Mouse (Mus musculus): ENCODE results near the gene Hnrnpr. TPM values are rescaled to one million over a fixed set of nuclear protein-coding genes. Genes with fewer than 3 reads are reported as not detected.

The Hnrnpr gene
- polyA plus RNA-seq, 1 experiment from 2014 or later, result 49.4 TPM

DNA sequence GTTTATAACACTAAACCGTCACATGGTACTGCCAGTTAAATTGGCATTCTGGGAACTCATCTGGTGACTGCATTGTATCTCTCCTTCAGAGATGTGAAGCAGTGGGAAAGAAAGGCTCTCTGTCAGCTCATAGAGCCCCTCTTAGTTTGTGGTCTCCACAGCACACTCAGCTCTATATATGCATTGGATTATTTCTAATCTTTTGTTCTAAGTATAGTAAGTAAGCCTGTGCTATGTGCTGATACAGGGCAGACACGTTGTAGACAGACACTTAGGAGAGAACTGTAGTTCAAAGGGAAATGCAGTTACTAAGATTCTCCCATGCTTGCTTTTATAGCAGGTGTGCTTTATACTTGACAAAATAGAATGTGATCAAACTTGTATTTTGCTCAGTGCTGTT is 24.3 kb downstream of the Hnrnpr start:
- H3K4me2 ChIP-seq, result no peak overlapping the region
- H3K36me3 ChIP-seq (replicated peaks), result peaks cover 75% of the 10 kb centered on the region
- WGBS (ENCODE audit: insufficient replicate concordance), result 56% methylated on average over 2 of the region's 2 CpGs
- no peak overlapping the region for H3K27ac ChIP-seq (replicated peaks)
- H3K4me3 ChIP-seq (replicated peaks), result no peak overlapping the region
- no peak overlapping the region for H3K9ac ChIP-seq
- H3K9me3 ChIP-seq (replicated peaks), result no peaks in the 10 kb centered on the region
- no peaks in the 10 kb centered on the region for H3K4me1 ChIP-seq (replicated peaks)
- ATAC-seq (ENCODE audit: insufficient read depth), result no peak
- no peaks in the 10 kb centered on the region for H3K27me3 ChIP-seq

DNA sequence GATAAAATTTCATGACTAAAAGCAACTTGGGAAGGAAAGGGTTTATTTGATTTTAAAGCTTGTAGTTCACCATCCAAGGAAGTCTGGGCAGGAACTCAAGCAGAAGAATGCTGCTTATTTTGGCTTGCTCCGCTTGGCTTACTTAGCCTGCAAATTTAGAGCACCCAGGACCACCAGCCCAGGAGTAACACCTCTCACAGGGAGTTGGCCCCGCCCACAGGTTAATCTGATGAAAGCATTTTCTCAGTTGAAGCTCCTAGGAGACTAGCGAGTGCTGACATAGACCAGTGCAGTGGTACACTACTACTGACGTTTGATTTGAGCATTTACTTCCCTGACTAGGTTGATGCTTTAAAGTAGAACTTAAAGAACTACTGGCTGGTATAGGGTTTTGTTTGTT is 26.4 kb downstream of the Hnrnpr start:
- no peak for ATAC-seq (ENCODE audit: insufficient read depth)
- Histone ChIP-seq H3K9ac (no peak overlapping the region), H3K9me3 (replicated peaks) (no peaks in the 10 kb centered on the region), H3K4me3 (replicated peaks) (no peak overlapping the region), H3K4me1 (replicated peaks) (no peaks in the 10 kb centered on the region), H3K27me3 (no peaks in the 10 kb centered on the region), H3K4me2 (no peak overlapping the region), H3K36me3 (replicated peaks) (peaks cover 70% of the 10 kb centered on the region), H3K27ac (replicated peaks) (no peak overlapping the region)
- 62% methylated on average over 4 of the region's 4 CpGs for WGBS (ENCODE audit: insufficient replicate concordance)

DNA sequence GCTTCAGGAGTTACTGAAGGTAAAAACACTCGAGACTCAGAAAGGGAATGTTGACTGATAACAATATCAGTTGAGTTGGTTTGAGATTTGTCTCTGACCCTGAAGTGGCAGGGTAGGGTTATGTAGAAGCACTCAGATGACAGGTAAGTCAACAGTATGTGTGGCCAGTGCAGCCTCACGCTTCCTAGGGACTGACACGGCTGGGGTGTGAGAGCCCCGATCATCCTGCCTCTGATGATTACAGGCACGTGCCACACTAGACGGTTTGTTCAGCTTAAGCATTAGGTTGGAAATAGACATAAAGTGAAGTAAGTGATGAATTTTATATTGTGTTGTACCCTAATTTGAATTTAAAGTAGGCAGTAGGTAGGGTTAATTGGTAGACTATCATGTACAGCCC is 38.9 kb downstream of the Hnrnpr start:
- WGBS (ENCODE audit: insufficient replicate concordance), result 75% methylated on average over 6 of the region's 6 CpGs
- H3K4me2 ChIP-seq, result no peak overlapping the region
- peaks cover 72% of the 10 kb centered on the region for H3K36me3 ChIP-seq (replicated peaks)
- no peaks in the 10 kb centered on the region for H3K9me3 ChIP-seq (replicated peaks)
- no peak overlapping the region for H3K9ac ChIP-seq
- no peaks in the 10 kb centered on the region for H3K27me3 ChIP-seq
- no peak overlapping the region for H3K4me3 ChIP-seq (replicated peaks)
- H3K27ac ChIP-seq (replicated peaks), result no peak overlapping the region
- no peaks in the 10 kb centered on the region for H3K4me1 ChIP-seq (replicated peaks)
- no peak for ATAC-seq (ENCODE audit: insufficient read depth)

DNA sequence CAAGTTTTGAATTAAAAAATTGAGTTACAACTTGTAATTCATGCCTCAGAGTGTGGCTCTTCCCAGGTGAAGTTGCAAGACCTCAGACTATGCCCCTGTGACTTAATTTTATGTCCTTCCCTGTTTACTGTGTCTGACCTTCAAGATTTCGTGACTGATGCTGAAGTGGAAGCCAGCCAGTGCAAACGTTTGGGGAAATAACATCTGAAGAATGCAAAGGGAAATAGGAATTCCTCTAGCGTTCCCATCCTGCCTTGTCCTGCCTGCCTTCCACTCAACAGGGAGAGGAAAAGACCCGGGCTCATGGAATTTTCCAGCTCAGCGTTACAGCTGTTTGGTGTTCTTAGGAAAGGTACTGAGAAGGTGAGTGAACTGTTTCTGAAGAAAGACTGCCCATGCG is 46.3 kb downstream of the Hnrnpr start:
- no peak overlapping the region for H3K4me3 ChIP-seq (replicated peaks)
- no peaks in the 10 kb centered on the region for H3K4me1 ChIP-seq (replicated peaks)
- ATAC-seq (ENCODE audit: insufficient read depth), result no peak
- H3K27ac ChIP-seq (replicated peaks), result no peak overlapping the region
- H3K9ac ChIP-seq, result no peak overlapping the region
- H3K36me3 ChIP-seq (replicated peaks), result peaks cover 79% of the 10 kb centered on the region
- no peak overlapping the region for H3K4me2 ChIP-seq
- no peaks in the 10 kb centered on the region for H3K9me3 ChIP-seq (replicated peaks)
- 66% methylated on average over 6 of the region's 6 CpGs for WGBS (ENCODE audit: insufficient replicate concordance)
- H3K27me3 ChIP-seq, result no peaks in the 10 kb centered on the region

DNA sequence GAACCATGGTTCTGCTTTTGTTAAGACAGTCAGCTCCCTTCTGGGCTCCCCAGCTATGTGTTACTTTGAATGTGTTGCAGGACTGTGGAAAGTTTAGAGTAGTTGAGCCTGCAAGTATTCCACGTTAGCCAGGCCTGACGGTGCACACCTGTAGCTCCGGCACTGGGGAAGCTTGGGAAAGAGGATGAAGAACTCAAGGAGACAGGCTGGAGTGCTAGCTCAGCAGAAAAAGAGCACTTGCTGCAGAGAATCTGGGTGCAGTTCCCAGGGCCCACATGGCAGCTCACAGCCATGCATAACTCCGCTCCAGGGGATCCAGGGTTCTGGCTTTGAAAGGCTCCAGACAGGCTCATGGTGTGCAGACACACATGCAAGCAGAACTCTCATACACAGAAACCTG is 46.7 kb downstream of the Hnrnpr start:
- 86% methylated on average over 4 of the region's 4 CpGs for WGBS (ENCODE audit: insufficient replicate concordance)
- no peak for ATAC-seq (ENCODE audit: insufficient read depth)
- Histone ChIP-seq H3K36me3 (replicated peaks) (peaks cover 75% of the 10 kb centered on the region), H3K27me3 (no peaks in the 10 kb centered on the region), H3K4me1 (replicated peaks) (no peaks in the 10 kb centered on the region), H3K4me2 (no peak overlapping the region), H3K9ac (no peak overlapping the region), H3K4me3 (replicated peaks) (no peak overlapping the region), H3K9me3 (replicated peaks) (no peaks in the 10 kb centered on the region), H3K27ac (replicated peaks) (no peak overlapping the region)

DNA sequence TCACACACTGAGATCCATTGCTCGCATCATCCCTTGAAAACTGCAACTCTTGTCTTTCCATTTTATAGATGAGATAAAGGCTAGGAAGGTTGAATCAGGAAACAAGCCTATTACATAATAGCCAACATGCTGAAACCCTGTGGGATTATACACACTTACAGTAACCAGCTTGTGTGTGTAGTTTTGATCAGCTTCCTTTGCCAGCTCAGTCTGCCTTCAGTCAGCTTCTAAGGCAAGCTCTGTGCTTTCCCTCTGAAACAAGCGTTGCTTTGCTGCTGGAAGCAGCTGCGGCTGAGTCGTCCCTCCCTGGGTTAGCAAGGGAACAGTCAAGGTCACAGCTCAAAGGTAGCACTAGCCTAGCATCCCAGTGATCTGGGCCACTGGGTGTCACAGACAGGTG is 57.1 kb downstream of the Hnrnpr start:
- no peaks in the 10 kb centered on the region for H3K9me3 ChIP-seq (replicated peaks)
- H3K27me3 ChIP-seq, result no peaks in the 10 kb centered on the region
- no peak overlapping the region for H3K27ac ChIP-seq (replicated peaks)
- no peaks in the 10 kb centered on the region for H3K36me3 ChIP-seq (replicated peaks)
- H3K4me2 ChIP-seq, result no peak overlapping the region
- H3K9ac ChIP-seq, result no peak overlapping the region
- H3K4me1 ChIP-seq (replicated peaks), result no peaks in the 10 kb centered on the region
- H3K4me3 ChIP-seq (replicated peaks), result no peak overlapping the region
- ATAC-seq (ENCODE audit: insufficient read depth), result no peak
- WGBS (ENCODE audit: insufficient replicate concordance), result 60% methylated on average over 4 of the region's 4 CpGs

DNA sequence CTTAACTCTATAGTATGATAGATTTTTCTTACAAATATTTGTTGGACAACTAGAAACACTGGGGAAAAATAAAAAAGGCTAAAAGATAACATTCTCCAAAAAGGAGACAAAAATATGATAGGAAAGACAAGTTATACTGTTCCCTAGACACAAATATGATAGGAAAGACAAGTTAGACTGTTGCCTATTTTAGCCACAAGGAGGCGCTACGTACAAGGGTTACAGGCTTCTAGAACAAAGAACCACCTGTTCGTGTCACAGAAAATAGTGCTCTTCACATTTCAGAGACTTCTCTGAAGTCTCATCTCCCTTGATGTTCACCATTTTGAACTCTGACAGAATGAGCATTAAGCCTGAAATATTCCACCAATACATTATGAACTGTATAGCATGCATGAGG is 59.0 kb downstream of the Hnrnpr start:
- Histone ChIP-seq H3K27me3 (no peaks in the 10 kb centered on the region; the same call in 1 of the 2 replicates), H3K36me3 (replicated peaks) (no peaks in the 10 kb centered on the region), H3K27ac (replicated peaks) (no peak overlapping the region), H3K9me3 (replicated peaks) (no peaks in the 10 kb centered on the region), H3K4me1 (replicated peaks) (no peaks in the 10 kb centered on the region), H3K4me3 (replicated peaks) (no peak overlapping the region), H3K4me2 (no peak overlapping the region), H3K9ac (no peak overlapping the region)
- ATAC-seq (ENCODE audit: insufficient read depth), result no peak
- WGBS (ENCODE audit: insufficient replicate concordance), result 4% methylated on average over 3 of the region's 3 CpGs

DNA sequence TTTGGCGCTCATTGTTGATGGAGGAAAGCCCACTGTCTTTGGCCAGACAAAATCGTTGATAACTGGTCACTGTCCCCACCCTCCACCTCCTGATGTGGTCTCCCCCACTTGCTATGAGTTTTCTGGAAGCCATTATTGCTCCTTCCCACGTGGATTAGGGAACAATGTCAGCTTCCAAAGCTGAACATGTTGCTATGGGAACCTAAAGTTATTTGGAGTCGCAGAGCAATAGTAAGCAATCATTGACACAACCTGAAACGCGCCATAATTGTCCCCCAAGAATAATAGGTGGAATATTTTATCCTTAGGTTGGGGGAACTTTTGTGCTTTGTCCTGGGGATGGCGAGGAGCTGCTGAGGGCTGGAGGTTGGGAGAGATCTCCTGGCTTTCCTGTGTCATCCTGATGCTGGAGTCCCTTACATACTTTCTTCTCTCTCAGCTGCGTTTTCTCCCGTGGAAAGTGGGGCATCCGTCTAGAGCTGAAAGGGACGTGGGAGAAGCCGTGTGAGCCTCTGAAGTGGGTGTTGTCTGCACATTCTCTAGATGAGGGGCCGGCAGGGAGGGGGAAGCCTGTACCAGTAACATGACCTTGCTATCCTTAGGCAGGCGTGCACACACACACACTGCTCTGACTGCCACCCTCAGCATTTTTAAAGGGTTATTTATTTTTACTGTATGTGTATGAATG is 62.9 kb downstream of the Hnrnpr start:
- Histone ChIP-seq H3K9me3 (replicated peaks) (no peaks in the 10 kb centered on the region), H3K36me3 (replicated peaks) (no peaks in the 10 kb centered on the region), H3K4me2 (no peak overlapping the region), H3K9ac (no peak overlapping the region), H3K4me3 (replicated peaks) (no peak overlapping the region), H3K27me3 (no peaks in the 10 kb centered on the region; the same call in 1 of the 2 replicates), H3K4me1 (replicated peaks) (no peaks in the 10 kb centered on the region), H3K27ac (replicated peaks) (no peak overlapping the region)
- WGBS (ENCODE audit: insufficient replicate concordance), result 54% methylated on average over 14 of the region's 14 CpGs
- ATAC-seq (ENCODE audit: insufficient read depth), result no peak

DNA sequence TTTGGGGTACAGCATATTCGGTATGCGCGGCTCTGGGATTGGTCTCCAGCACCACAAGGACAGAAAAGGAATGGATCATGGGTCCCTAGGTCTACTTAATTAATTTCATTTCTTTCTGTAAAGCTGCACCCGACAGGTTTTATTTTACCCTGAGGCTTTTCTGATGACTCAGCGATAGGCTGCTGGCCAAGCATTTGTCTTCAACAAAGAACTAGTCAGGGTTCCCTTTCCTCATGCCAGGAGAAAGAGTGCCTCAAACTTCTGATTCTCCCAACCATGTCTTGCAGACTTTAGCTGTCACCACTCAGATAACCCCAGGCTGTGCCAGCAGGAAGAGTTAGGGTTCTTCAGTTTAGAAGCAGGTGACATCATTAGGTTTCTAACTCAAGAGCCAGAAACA is 66.3 kb downstream of the Hnrnpr start:
- Histone ChIP-seq H3K4me3 (replicated peaks) (no peak overlapping the region), H3K36me3 (replicated peaks) (no peaks in the 10 kb centered on the region), H3K4me2 (no peak overlapping the region), H3K27me3 (no peaks in the 10 kb centered on the region; the same call in 1 of the 2 replicates), H3K27ac (replicated peaks) (no peak overlapping the region), H3K4me1 (replicated peaks) (no peaks in the 10 kb centered on the region), H3K9me3 (replicated peaks) (no peaks in the 10 kb centered on the region), H3K9ac (no peak overlapping the region)
- 75% methylated on average over 5 of the region's 5 CpGs for WGBS (ENCODE audit: insufficient replicate concordance)
- ATAC-seq (ENCODE audit: insufficient read depth), result no peak

DNA sequence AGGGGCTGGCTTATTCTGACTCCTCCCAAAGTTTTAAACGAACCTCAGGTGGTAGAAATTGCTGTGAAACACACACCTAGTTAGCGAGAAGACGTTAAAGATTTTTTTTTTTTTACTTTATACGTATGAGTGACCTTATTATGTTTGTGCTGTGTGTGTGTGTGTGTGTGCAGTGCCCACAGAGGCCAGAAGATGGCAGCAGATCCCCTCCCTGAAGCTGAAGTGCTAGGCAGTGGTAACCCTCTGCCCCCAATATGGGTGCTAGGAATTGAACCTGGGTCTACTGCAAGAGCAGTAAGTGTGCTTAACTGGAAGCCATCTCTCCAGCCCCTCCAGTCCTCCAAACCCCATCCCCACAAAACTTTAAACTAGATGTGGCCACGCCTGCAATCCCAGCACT is 72.3 kb downstream of the Hnrnpr start:
- 59% methylated on average over 5 of the region's 5 CpGs for WGBS (ENCODE audit: insufficient replicate concordance)
- H3K9ac ChIP-seq, result no peak overlapping the region
- no peak overlapping the region for H3K4me3 ChIP-seq (replicated peaks)

DNA sequence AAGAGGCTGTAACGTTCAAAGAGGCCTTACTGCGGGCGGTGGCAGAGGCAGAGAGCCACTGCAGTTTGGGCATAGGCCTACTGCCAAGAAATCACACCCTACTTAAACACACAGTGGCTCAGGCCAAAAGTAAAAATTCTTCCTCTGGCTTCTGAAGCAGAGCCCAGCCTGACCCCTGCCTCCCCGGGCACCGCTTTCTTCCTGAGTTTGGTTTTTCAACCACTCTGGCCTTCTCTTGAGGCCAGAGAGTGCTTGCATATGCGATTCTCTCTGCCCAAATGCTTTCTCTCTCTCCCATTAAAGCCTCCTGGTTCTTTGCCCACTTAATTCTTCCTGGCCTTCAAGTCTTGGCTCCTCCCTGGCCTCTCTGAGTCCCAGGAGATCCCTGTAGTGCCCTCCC is 73.1 kb downstream of the Hnrnpr start:
- H3K9ac ChIP-seq, result no peak overlapping the region
- no peak for ATAC-seq (ENCODE audit: insufficient read depth)

More for the DNA sequence above, 72.3 kb downstream of the Hnrnpr start:
- no peak overlapping the region for H3K27ac ChIP-seq (replicated peaks)
- no peaks in the 10 kb centered on the region for H3K36me3 ChIP-seq (replicated peaks)
- H3K27me3 ChIP-seq, result no peaks in the 10 kb centered on the region
- no peak for ATAC-seq (ENCODE audit: insufficient read depth)
- no peaks in the 10 kb centered on the region for H3K4me1 ChIP-seq (replicated peaks)
- no peaks in the 10 kb centered on the region for H3K9me3 ChIP-seq (replicated peaks)
- no peak overlapping the region for H3K4me2 ChIP-seq

DNA sequence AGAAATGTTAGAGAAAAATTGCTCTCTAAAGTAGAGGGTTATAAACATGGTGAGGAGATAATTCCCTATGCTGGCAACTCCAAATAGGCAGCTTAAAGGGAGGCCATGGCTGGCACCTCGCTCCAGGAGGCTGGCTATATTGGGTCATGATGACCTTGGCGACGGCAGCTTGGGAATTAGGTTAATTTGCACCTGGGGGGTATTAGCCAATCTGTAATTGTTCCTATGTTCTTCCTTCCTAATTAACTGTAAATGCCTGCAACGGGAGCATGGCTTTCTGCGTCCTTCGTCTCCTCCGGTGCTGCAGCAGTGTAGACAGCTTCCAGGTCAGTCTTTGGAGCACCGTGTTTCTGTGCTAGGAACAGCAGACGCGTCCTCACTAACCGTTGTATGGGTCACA is 76.5 kb downstream of the Hnrnpr start:
- Histone ChIP-seq H3K27me3 (no peaks in the 10 kb centered on the region), H3K9me3 (replicated peaks) (no peaks in the 10 kb centered on the region), H3K4me2 (no peak overlapping the region), H3K9ac (no peak overlapping the region), H3K4me3 (replicated peaks) (no peak overlapping the region), H3K4me1 (replicated peaks) (no peaks in the 10 kb centered on the region), H3K27ac (replicated peaks) (no peak overlapping the region), H3K36me3 (replicated peaks) (no peaks in the 10 kb centered on the region)
- ATAC-seq (ENCODE audit: insufficient read depth), result no peak
- WGBS (ENCODE audit: insufficient replicate concordance), result 52% methylated on average over 11 of the region's 11 CpGs

More for the DNA sequence above, 73.1 kb downstream of the Hnrnpr start:
- H3K36me3 ChIP-seq (replicated peaks), result no peaks in the 10 kb centered on the region
- 69% methylated on average over 6 of the region's 6 CpGs for WGBS (ENCODE audit: insufficient replicate concordance)
- H3K27me3 ChIP-seq, result no peaks in the 10 kb centered on the region
- no peak overlapping the region for H3K4me2 ChIP-seq
- H3K27ac ChIP-seq (replicated peaks), result no peak overlapping the region
- H3K4me3 ChIP-seq (replicated peaks), result no peak overlapping the region
- no peaks in the 10 kb centered on the region for H3K4me1 ChIP-seq (replicated peaks)
- no peaks in the 10 kb centered on the region for H3K9me3 ChIP-seq (replicated peaks)

Measured in liver, embryonic 15.5 days (tissue).